Mouse (Mus musculus) bone marrow, adult 2 months (tissue): ENCODE measurements around the gene Mcl1. TPM values are rescaled to one million over a fixed set of nuclear protein-coding genes. Genes with fewer than 3 reads are reported as not detected.
A peak's percentile ranks its signal among the peaks of the same experiment; 100 is the strongest.

Source experiments
- H3K27ac ChIP-seq: fragments of 200-500 bp; 2 replicates; pipeline ENCODE4 v1.5.1; 2012; ENCODE audit warnings: low read depth, mild to moderate bottlenecking, control low read depth, inconsistent platforms, low read length; ENCODE audit not compliant: control insufficient read depth, poor library complexity, insufficient read depth
- H3K4me1 ChIP-seq: fragments of 200-500 bp; 2 replicates; pipeline ENCODE4 v1.6.1; 2011; ENCODE audit warnings: low read length; ENCODE audit not compliant: control insufficient read depth, insufficient read depth
- H3K4me3 ChIP-seq: fragments of 200-500 bp; replicated peaks from 2 replicates; pipeline ENCODE3; 2011; ENCODE audit warnings: mild to moderate bottlenecking, low read depth, low read length, control low read depth; ENCODE audit not compliant: control insufficient read depth
- CTCF ChIP-seq: fragments of 200-500 bp; IDR thresholded peaks from 2 replicates; pipeline ENCODE4 v1.5.1; 2011; ENCODE audit warnings: low read length, control low read depth; ENCODE audit not compliant: control insufficient read depth, insufficient read depth
- POLR2A ChIP-seq: fragments of 200-500 bp; IDR thresholded peaks from 2 replicates; pipeline ENCODE4 v1.6.1; 2011; ENCODE audit warnings: low read depth, mild to moderate bottlenecking, control low read depth, low read length, borderline replicate concordance; ENCODE audit not compliant: control insufficient read depth
- WGBS: fragments of 180-500 bp; shearing (Covaris S2); methylation state at CpG from one replicate; pipeline ENCODE4 v1.1.7; 2018; 5-methylcytosine and 5-hydroxymethylcytosine counted together
- polyA plus RNA-seq: library from polyadenylated mRNA; stranded (reverse); fragments of >200 nt; gene quantifications from 2 replicates; pipeline ENCODE4 v1.2.4, GENCODE M21; 2011; ENCODE audit warnings: low replicate concordance; ENCODE audit not compliant: missing spikeins, insufficient read depth, insufficient read length

Mcl1 gene
- polyA plus RNA-seq, 1 experiment, result 134 TPM

DNA sequence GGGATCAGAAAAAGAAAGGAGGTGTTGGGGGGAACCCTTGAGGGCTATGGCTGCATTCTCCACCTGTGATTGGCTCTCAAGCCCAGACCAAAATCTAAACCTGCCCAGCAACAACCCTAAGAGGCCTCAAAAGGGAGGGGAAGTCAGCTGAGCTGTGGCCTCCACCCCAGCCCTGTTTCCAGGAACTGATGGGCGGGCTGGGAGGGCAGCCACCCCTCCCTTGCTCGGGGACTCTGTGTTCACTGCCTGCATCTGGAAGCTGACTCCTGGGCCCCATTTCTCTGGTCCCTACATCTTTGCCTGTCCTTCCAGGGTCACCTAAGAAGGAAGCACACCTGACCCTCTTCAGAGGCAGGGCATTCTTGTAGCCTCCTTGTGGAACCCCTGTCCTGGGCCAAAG lies 15.6 kb downstream of the Mcl1 start:
- peaks cover 16% of the 10 kb centered on the region for H3K4me1 ChIP-seq
- peak overlapping the region; percentile 2 for H3K4me3 ChIP-seq
- 2% methylated on average over 2 of the region's 2 CpGs for WGBS
- TF ChIP-seq CTCF, result no peak
- TF ChIP-seq POLR2A, result peak; percentile 73; the same call in 1 of the 2 replicates
- peak overlapping the region; percentile 97 for H3K27ac ChIP-seq

- Histone ChIP-seq H3K4me1 (peaks cover 14% of the 10 kb centered on the region), H3K27ac (peak overlapping the region; percentile 88), H3K4me3 (no peak overlapping the region)
- WGBS, result 11% methylated on average over 6 of the region's 6 CpGs
- TF ChIP-seq POLR2A (no peak), CTCF (no peak)
These were observed 16.2 kb downstream of the Mcl1 start for GRCm38 (mm10) chr3:95674812-95675211.

- H3K4me3 ChIP-seq, result no peak overlapping the region
- WGBS, result 25% methylated on average over 8 of the region's 8 CpGs
These were observed 16.9 kb downstream of the Mcl1 start for GRCm38 (mm10) chr3:95675301-95676092.

DNA sequence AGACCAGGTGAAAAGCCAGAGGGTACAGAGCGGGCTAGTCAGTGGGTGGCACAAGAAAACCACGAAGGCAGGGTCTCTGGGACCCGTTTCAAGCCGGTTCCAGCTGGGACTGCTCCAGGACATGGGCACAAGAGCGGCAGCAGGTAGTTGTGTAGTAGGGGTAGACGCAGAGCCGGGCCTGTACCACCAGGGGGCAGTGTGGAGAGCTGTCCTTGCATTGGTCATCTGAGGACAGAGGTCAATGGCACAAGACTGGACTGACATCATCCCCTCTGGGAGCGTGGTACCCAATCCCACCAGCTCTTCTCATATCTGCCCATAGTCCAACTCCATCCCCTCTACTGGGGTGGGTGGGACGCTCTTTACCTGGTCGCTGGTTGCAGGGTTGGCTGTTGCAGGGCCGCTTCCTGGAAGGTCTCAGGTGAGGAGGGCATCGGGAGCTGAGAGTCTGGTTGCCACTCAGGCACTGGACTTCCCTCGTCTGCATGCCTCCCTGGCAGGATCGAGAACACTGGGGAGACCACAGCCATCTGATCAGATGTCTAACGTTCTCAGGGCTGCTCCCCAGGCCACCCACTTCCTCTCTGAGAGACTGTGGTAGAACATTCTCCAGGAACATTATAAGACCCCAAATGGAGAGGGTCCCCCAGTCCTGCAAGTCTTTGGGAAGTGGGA lies 18.3 kb downstream of the Mcl1 start:
- H3K4me3 ChIP-seq, result no peak overlapping the region
- H3K4me1 ChIP-seq, result peaks cover 11% of the 10 kb centered on the region
- WGBS, result 44% methylated on average over 15 of the region's 15 CpGs
- H3K27ac ChIP-seq, result no peak overlapping the region
- TF ChIP-seq POLR2A (no peak), CTCF (peak; percentile 95)

More at GRCm38 (mm10) chr3:95675301-95676092, 16.9 kb downstream of the Mcl1 start:
- Histone ChIP-seq H3K4me1 (peaks cover 14% of the 10 kb centered on the region), H3K27ac (peak overlapping the region; percentile 88)
- no peak for TF ChIP-seq POLR2A
- peak; percentile 68 for TF ChIP-seq CTCF

- no peak for TF ChIP-seq CTCF
- Histone ChIP-seq H3K4me3 (no peak overlapping the region), H3K27ac (no peak overlapping the region), H3K4me1 (peaks cover 7% of the 10 kb centered on the region)
- 80% methylated on average over 19 of the region's 19 CpGs for WGBS
These were observed 19.0 kb downstream of the Mcl1 start for GRCm38 (mm10) chr3:95677420-95678090.

- H3K4me1 ChIP-seq, result peaks cover 6% of the 10 kb centered on the region; the same call in 1 of the 2 replicates
- no peak overlapping the region for H3K27ac ChIP-seq
- no peak for TF ChIP-seq POLR2A
- TF ChIP-seq CTCF, result no peak
- WGBS, result 73% methylated on average over 8 of the region's 8 CpGs
- H3K4me3 ChIP-seq, result no peak overlapping the region
These were observed 21.0 kb downstream of the Mcl1 start for GRCm38 (mm10) chr3:95679551-95679950.

DNA sequence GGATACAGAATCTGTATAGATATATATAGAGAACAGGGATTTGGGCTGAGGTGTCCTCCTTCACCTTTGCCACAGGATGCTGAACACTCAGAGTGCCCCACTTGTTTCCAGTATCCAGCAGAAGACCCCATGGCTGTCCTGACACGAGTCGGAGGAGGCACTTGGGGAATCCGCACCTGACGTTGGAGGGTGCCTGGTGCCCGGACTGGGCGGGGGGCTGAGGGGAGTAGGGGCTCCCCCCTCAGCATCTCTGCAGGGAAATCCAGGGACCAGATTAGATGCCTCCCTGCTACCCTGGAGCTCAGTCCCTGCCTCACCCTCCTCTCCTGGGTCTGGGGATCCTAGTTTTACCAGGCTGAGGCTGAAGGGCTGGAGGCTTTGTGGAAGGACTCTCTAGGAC lies 22.1 kb downstream of the Mcl1 start:
- 89% methylated on average over 6 of the region's 6 CpGs for whole genome bisulfite sequencing
- H3K4me1 ChIP-seq, result peaks cover 1% of the 10 kb centered on the region; the same call in 1 of the 2 replicates
- TF ChIP-seq POLR2A, result no peak
- no peak for TF ChIP-seq CTCF

DNA sequence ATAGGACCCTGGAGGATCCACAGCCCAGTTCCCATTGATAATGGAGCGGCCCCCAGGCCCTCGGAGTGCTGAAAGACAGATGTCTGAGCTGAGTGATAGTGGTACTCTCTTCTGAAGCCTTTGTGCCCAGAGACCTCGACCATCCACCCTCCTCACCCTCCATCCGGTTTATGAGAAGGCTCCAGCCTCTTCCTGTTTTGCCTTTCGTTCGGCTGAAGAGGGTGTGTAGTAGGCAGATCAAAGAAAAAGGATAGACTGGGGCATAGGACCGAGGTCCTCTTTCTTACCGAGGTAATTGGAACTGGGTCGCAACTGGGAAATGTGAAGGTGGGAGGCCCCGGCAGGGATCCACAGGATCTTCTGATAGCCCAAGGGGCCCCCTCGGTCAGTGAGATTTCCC lies 22.8 kb downstream of the Mcl1 start:
- TF ChIP-seq CTCF, result no peak
- no peak for TF ChIP-seq POLR2A
- no peak overlapping the region for H3K27ac ChIP-seq
- H3K4me3 ChIP-seq, result no peak overlapping the region
- 36% methylated on average over 11 of the region's 11 CpGs for WGBS
- no peaks in the 10 kb centered on the region; the same call in 1 of the 2 replicates for H3K4me1 ChIP-seq

More for the DNA sequence above, 22.1 kb downstream of the Mcl1 start:
- Histone ChIP-seq H3K4me3 (no peak overlapping the region), H3K27ac (no peak overlapping the region)
